Mouse (Mus musculus) heart, embryonic 14.5 days (tissue): ENCODE results near the gene Nrbp1. TPM values are rescaled to one million over a fixed set of nuclear protein-coding genes. Genes with fewer than 3 reads are reported as not detected.

ENCODE experiments used
- ATAC-seq: fragments of 200-750 bp; cut with Nextera tagmentation; 2 replicates; pipeline ENCODE4 v1.8.0; 2017; ENCODE audit warnings: low read depth, moderate TSS enrichment; ENCODE audit not compliant: insufficient number of reproducible peaks, insufficient read depth, low FRiP score
- H3K27ac ChIP-seq, 2 experiments: fragments of 200-500 bp in 1 of 2; fragments of 300-500 bp in 1 of 2; sonication (generic) in 1 of 2; replicated peaks in 1 of 2; 2 replicates each; pipeline ENCODE4 v1.5.1; 2012 to 2014; ENCODE audit warnings: low read depth in 2 of 2, low read length in 2 of 2, control low read depth in 1 of 2, mild to moderate bottlenecking in 1 of 2, mixed read lengths in 1 of 2; ENCODE audit not compliant: control insufficient read depth in 1 of 2, insufficient read depth in 1 of 2
- H3K27me3 ChIP-seq: fragments of 300-500 bp; sonication (generic); 2 replicates; pipeline ENCODE4 v1.6.1; 2014; ENCODE audit warnings: mild to moderate bottlenecking, low read length, control low read depth; ENCODE audit not compliant: control insufficient read depth, insufficient read depth
- H3K36me3 ChIP-seq: fragments of 300-500 bp; sonication (generic); 2 replicates; pipeline ENCODE4 v1.6.1; 2014; ENCODE audit warnings: mild to moderate bottlenecking, control low read depth, low read length, mixed read lengths; ENCODE audit not compliant: control insufficient read depth, insufficient read depth
- H3K4me1 ChIP-seq, 2 experiments: fragments of 200-500 bp in 1 of 2; fragments of 300-500 bp in 1 of 2; sonication (generic) in 1 of 2; 2 replicates each; pipeline ENCODE4 v1.6.1; 2012 to 2014; ENCODE audit warnings: low read length in 2 of 2, control low read depth in 1 of 2, mixed read lengths in 1 of 2; ENCODE audit not compliant: control insufficient read depth in 2 of 2, insufficient read depth in 2 of 2
- H3K4me2 ChIP-seq: fragments of 300-500 bp; sonication (generic); 2 replicates; pipeline ENCODE4 v1.6.1; 2014; ENCODE audit warnings: mild to moderate bottlenecking, low read length
- H3K4me3 ChIP-seq, 2 experiments: fragments of 200-500 bp in 1 of 2; fragments of 300-500 bp in 1 of 2; sonication (generic) in 1 of 2; 2 replicates each; pipeline ENCODE4 v1.5.1; 2012 to 2014; ENCODE audit warnings: low read length in 2 of 2, mild to moderate bottlenecking in 2 of 2, control low read depth in 1 of 2, low read depth in 1 of 2, moderate library complexity in 1 of 2; ENCODE audit not compliant: control insufficient read depth in 1 of 2, insufficient read depth in 1 of 2
- H3K9ac ChIP-seq: fragments of 300-500 bp; sonication (generic); 2 replicates; pipeline ENCODE4 v1.6.1; 2014; ENCODE audit warnings: mild to moderate bottlenecking, low read length
- H3K9me3 ChIP-seq: fragments of 300-500 bp; sonication (generic); 2 replicates; pipeline ENCODE4 v1.6.1; 2016; ENCODE audit warnings: low read length, control low read depth; ENCODE audit not compliant: control insufficient read depth
- WGBS: fragments of 180-500 bp; shearing (Covaris S2); extraction: QIAGEN DNeasy Blood & Tissue Kit; methylation state at CpG from one replicate; pipeline ENCODE4 v1.1.7; 2014; 5-methylcytosine and 5-hydroxymethylcytosine counted together
- polyA plus RNA-seq: library from polyadenylated mRNA; unstranded; fragments of >200 nt; fragmentation: Nextera tagmentation; extraction: Ambion mirVana; gene quantifications from 2 replicates; pipeline ENCODE4 v1.2.1, GENCODE M21; 2014

Nrbp1 gene
- polyA plus RNA-seq, 1 experiment from 2014 or later: 124 TPM

- Histone ChIP-seq H3K27me3 (no peaks in the 10 kb centered on the region), H3K4me3 (no peak overlapping the region), H3K27ac (no peak overlapping the region), H3K4me2 (no peak overlapping the region), H3K4me1 (no peaks in the 10 kb centered on the region), H3K36me3 (peaks cover 98% of the 10 kb centered on the region), H3K9ac (no peak overlapping the region), H3K9me3 (no peaks in the 10 kb centered on the region)
- ATAC-seq: no peak
- 78% methylated on average over 20 of the region's 20 CpGs for WGBS
Measured at GRCm38 (mm10) chr5:31279245-31279988, 38.8 kb downstream of the Nrbp1 start.

DNA sequence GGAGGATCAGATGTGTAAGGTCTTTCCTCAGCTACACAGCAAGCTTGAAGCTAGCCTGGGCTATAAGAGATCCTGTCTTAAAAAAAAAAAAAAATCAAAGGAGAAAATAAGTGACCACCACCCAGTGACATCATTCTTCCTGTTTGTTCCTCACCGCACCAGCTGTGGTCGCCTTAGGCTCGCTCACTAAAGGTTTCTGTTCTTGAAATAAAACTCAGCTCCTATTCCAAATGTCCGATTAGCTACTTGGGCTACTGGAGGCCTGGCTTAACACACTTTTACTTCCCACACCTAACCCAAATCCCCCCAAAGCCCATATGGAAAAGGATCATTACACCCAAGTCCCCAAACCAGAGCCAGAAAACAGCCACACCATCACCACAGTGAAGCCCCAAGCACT, 47.6 kb downstream of the Nrbp1 start:
- no peak for ATAC-seq
- WGBS: 73% methylated on average over 4 of the region's 4 CpGs
- H3K36me3 ChIP-seq: peaks cover 49% of the 10 kb centered on the region

DNA sequence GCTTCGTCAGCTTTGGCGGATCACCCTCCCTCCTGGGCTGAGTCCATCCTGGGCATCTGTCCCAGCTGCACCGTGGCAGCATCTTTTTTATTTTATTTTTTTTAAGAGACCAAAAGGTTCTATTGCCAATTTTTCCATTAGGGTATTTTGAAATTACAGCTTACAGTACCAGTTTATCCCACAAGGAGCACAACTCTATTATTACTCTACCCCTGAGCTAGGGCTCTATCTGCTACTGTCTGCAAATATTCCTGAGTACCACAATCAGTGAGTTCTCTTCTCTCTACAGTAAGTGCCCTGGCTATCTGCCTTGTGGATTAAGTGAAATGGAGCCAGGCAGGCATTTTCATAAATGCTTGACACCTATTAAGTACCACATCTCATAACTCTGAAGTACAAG, 48.0 kb downstream of the Nrbp1 start:
- Histone ChIP-seq H3K9ac (no peak overlapping the region), H3K9me3 (no peaks in the 10 kb centered on the region), H3K36me3 (peaks cover 47% of the 10 kb centered on the region), H3K4me3 (no peak overlapping the region), H3K4me1 (peaks cover 3 to 13% of the 10 kb centered on the region in 2 experiments; a peak in 2 of 4 replicates), H3K4me2 (no peak overlapping the region), H3K27me3 (no peaks in the 10 kb centered on the region), H3K27ac (no peak overlapping the region)
- no peak for ATAC-seq
- 71% methylated on average over 3 of the region's 3 CpGs for WGBS

More for the DNA sequence above, 47.6 kb downstream of the Nrbp1 start:
- H3K4me2 ChIP-seq: no peak overlapping the region
- peaks cover 3 to 13% of the 10 kb centered on the region in 2 experiments; a peak in 2 of 4 replicates for H3K4me1 ChIP-seq
- no peak overlapping the region for H3K4me3 ChIP-seq
- H3K27me3 ChIP-seq: no peaks in the 10 kb centered on the region
- no peaks in the 10 kb centered on the region for H3K9me3 ChIP-seq
- no peak overlapping the region for H3K27ac ChIP-seq
- no peak overlapping the region for H3K9ac ChIP-seq

GRCm38 (mm10) chr5:31289626-31290230, 49.1 kb downstream of the Nrbp1 start:
- WGBS: 62% methylated on average over 3 of the region's 3 CpGs
- Histone ChIP-seq H3K9me3 (no peaks in the 10 kb centered on the region), H3K27me3 (no peaks in the 10 kb centered on the region), H3K4me2 (peak overlapping the region; percentile 71), H3K4me3 (no peak overlapping the region), H3K36me3 (peaks cover 37% of the 10 kb centered on the region), H3K9ac (no peak overlapping the region), H3K4me1 (peaks cover 3 to 14% of the 10 kb centered on the region in 2 experiments; a peak in 2 of 4 replicates), H3K27ac (no peak overlapping the region)
- ATAC-seq: no peak

- peak within 1 kb of the TSS; percentile 65 for H3K9ac ChIP-seq
- H3K27me3 ChIP-seq: no peaks in the 10 kb centered on the region
- ATAC-seq: peak; percentile 97
- 3% methylated on average over 45 of the region's 45 CpGs for WGBS
- peak within 1 kb of the TSS; percentile 61 to 74 for H3K4me3 ChIP-seq
- H3K4me1 ChIP-seq: peaks cover 3 to 20% of the 10 kb centered on the region in 2 experiments; a peak in 2 of 4 replicates
- H3K4me2 ChIP-seq: peak within 1 kb of the TSS; percentile 71
- H3K36me3 ChIP-seq: peaks cover 26% of the 10 kb centered on the region
- no peaks in the 10 kb centered on the region for H3K9me3 ChIP-seq
- H3K27ac ChIP-seq: peak within 1 kb of the TSS; percentile 82 to 87
Measured at GRCm38 (mm10) chr5:31290521-31291360, 50.1 kb downstream of the Nrbp1 start, which contains the start of gene Ift172. TSS of gene Ift172 (minus strand) at chr5:31291116.

DNA sequence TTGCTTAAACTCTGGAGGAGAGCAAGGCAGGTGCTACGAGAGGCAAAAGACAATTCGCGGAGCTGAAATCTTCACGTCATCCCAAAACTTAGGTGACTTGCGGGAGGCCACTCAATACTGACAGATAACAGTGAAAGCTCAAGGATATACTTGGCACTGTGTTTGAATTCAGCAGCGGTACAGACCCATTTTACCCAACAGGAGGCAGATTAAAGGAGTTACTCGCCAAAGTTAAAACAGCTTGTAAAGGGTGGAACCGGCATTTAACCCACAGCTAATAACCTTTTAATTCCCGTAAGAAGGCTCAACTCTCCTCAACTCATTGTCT, 50.7 kb downstream of the Nrbp1 start:
- H3K9me3 ChIP-seq: no peaks in the 10 kb centered on the region
- peaks cover 5 to 20% of the 10 kb centered on the region in 2 experiments; a peak in 3 of 4 replicates for H3K4me1 ChIP-seq
- peak overlapping the region; percentile 65 for H3K9ac ChIP-seq
- H3K27me3 ChIP-seq: no peaks in the 10 kb centered on the region
- no peak for ATAC-seq
- peak overlapping the region; percentile 61 to 74 for H3K4me3 ChIP-seq
- peaks cover 21% of the 10 kb centered on the region for H3K36me3 ChIP-seq
- peak overlapping the region; percentile 82 to 87 for H3K27ac ChIP-seq
- H3K4me2 ChIP-seq: peak overlapping the region; percentile 71
- 7% methylated on average over 9 of the region's 9 CpGs for WGBS

- Histone ChIP-seq H3K9me3 (no peaks in the 10 kb centered on the region), H3K4me3 (peak overlapping the region; percentile 70 to 80), H3K36me3 (peaks cover 11% of the 10 kb centered on the region; the same call in 1 of the 2 replicates), H3K27ac (peak overlapping the region in 1 of 2 experiments; percentile 28; a peak in 1 of 4 replicates), H3K4me2 (peak overlapping the region; percentile 98), H3K9ac (peak overlapping the region; percentile 86), H3K27me3 (0 out of 2 replicates have a peak, but pooled peaks cover 3% of the 10 kb centered on the region), H3K4me1 (peaks cover 8 to 19% of the 10 kb centered on the region in 2 experiments; a peak in 3 of 4 replicates)
- no peak for ATAC-seq
- WGBS: 6% methylated on average over 29 of the region's 29 CpGs
Measured at GRCm38 (mm10) chr5:31294964-31295605, 54.4 kb downstream of the Nrbp1 start.
